Mouse (Mus musculus) cerebellum, adult 18-20 months (tissue): ENCODE results near the gene Cdk17.

ENCODE experiments used
- DNase-seq, 2 experiments: peaks; one replicate each; pipeline ENCODE4 v3.0.0; 2021

Cdk17 gene

GRCm38 (mm10) chr10:93291843-93292242 lies 131.2 kb downstream of the Cdk17 start:
- peak; percentile 86 to 89 for DNase-seq

- DNase-seq: no peak
Observed at GRCm38 (mm10) chr10:93293621-93294020, 132.9 kb downstream of the Cdk17 start.

- no peak for DNase-seq
Observed at GRCm38 (mm10) chr10:93294547-93295219, 134.0 kb downstream of the Cdk17 start.

GRCm38 (mm10) chr10:93297774-93298173 lies 137.1 kb downstream of the Cdk17 start:
- no peak for DNase-seq

- DNase-seq: no peak
Observed at GRCm38 (mm10) chr10:93298208-93298607, 137.5 kb downstream of the Cdk17 start.

- no peak for DNase-seq
Observed at GRCm38 (mm10) chr10:93301831-93302230, 141.2 kb downstream of the Cdk17 start.

- no peak for DNase-seq
Observed at GRCm38 (mm10) chr10:93303231-93303630, 142.6 kb downstream of the Cdk17 start.

- DNase-seq: no peak
Observed at GRCm38 (mm10) chr10:93305946-93306345, 145.3 kb downstream of the Cdk17 start.

GRCm38 (mm10) chr10:93306367-93306766 lies 145.7 kb downstream of the Cdk17 start:
- no peak for DNase-seq

GRCm38 (mm10) chr10:93309131-93309933 lies 148.7 kb downstream of the Cdk17 start:
- no peak for DNase-seq

GRCm38 (mm10) chr10:93309934-93310621 lies 149.4 kb downstream of the Cdk17 start:
- DNase-seq: peak; percentile 12 to 33

GRCm38 (mm10) chr10:93310721-93311411 lies 150.2 kb downstream of the Cdk17 start, which contains the start of gene Elk3:
Gene Elk3, minus strand, starts transcription at chr10:93311135.
- peak in 1 of 2 experiments; percentile 17 for DNase-seq

- no peak for DNase-seq
Observed at GRCm38 (mm10) chr10:93311576-93311975, 150.9 kb downstream of the Cdk17 start.
